Mouse (Mus musculus): Measurements from ENCODE around the gene Tmem201.

GRCm38 (mm10) chr4:149765201-149765600 lies 27.4 kb upstream of the Tmem201 start:
- TF ChIP-seq POLR2A (IDR thresholded peaks at IDR 0.05; ENCODE audit: extremely low read depth, insufficient read depth, low read length), result no peak
- no peak for TF ChIP-seq CTCF (IDR thresholded peaks at IDR 0.05; ENCODE audit: low read depth, low read length)
